Mouse (Mus musculus) spleen, adult 2 months (tissue): Measurements from ENCODE around the gene Bhlha9. TPM values are rescaled to one million over a fixed set of nuclear protein-coding genes. Genes with fewer than 3 reads are reported as not detected.

Experiments used
- DNase-seq, 2 experiments: peaks; one replicate each; pipeline versions ENCODE4 v3.0.0 to v3.0.0-alpha.2; 2012 to 2021; ENCODE audit warnings: low spot score in 2 of 2, low read depth in 1 of 2
- H3K27ac ChIP-seq: fragments of 200-500 bp; 2 replicates; pipeline ENCODE4 v1.5.1; 2012; ENCODE audit warnings: low read length, inconsistent platforms; ENCODE audit not compliant: insufficient read depth
- H3K27me3 ChIP-seq: fragments of 200-500 bp; 2 replicates; pipeline ENCODE4 v1.6.1; 2012; ENCODE audit warnings: mild to moderate bottlenecking, moderate library complexity, low read length, inconsistent platforms; ENCODE audit not compliant: control insufficient read depth, insufficient read depth
- H3K36me3 ChIP-seq: fragments of 200-500 bp; 2 replicates; pipeline ENCODE4 v1.6.1; 2012; ENCODE audit warnings: mild to moderate bottlenecking, low read length, inconsistent platforms; ENCODE audit not compliant: control insufficient read depth, insufficient read depth
- H3K4me1 ChIP-seq: fragments of 200-500 bp; 2 replicates; pipeline ENCODE4 v1.6.1; 2011; ENCODE audit warnings: inconsistent platforms; ENCODE audit not compliant: control insufficient read depth, insufficient read depth, insufficient read length
- H3K4me3 ChIP-seq: fragments of 200-500 bp; 2 replicates; pipeline ENCODE4 v1.5.1; 2011; ENCODE audit warnings: mild to moderate bottlenecking, inconsistent platforms; ENCODE audit not compliant: insufficient read depth, insufficient read length; ENCODE audit errors: extremely low read depth
- CTCF ChIP-seq: fragments of 200-500 bp; IDR thresholded peaks from 2 replicates; pipeline ENCODE4 v1.5.1; 2011; ENCODE audit warnings: mild to moderate bottlenecking, inconsistent platforms; ENCODE audit not compliant: insufficient read depth, insufficient read length, insufficient replicate concordance; ENCODE audit errors: extremely low read depth
- POLR2A ChIP-seq: fragments of 200-500 bp; IDR thresholded peaks from 2 replicates; pipeline ENCODE4 v1.6.1; 2011; ENCODE audit warnings: low read depth, low read length, inconsistent platforms
- WGBS: fragments of 180-500 bp; shearing (Covaris S2); methylation state at CpG from one replicate; pipeline ENCODE4 v1.1.7; 2018; 5-methylcytosine and 5-hydroxymethylcytosine counted together
- polyA plus RNA-seq: library from polyadenylated mRNA; depleted of rRNA; stranded (reverse); fragments of >200 nt; gene quantifications from 2 replicates; pipeline ENCODE4 v1.2.3, GENCODE M21; 2012

The Bhlha9 gene
- polyA plus RNA-seq, 1 experiment = not detected

GRCm38 (mm10) chr11:76685604-76686003 is 13.3 kb downstream of the Bhlha9 start:
- Histone ChIP-seq H3K4me1 (no peaks in the 10 kb centered on the region), H3K27ac (no peak overlapping the region), H3K4me3 (no peak overlapping the region), H3K27me3 (no peaks in the 10 kb centered on the region), H3K36me3 (no peaks in the 10 kb centered on the region)
- TF ChIP-seq CTCF (no peak), POLR2A (no peak)
- no peak for DNase-seq
- 79% methylated on average over 2 of the region's 2 CpGs for WGBS

- H3K36me3 ChIP-seq = no peaks in the 10 kb centered on the region
- no peak for DNase-seq
- H3K4me3 ChIP-seq = no peak overlapping the region
- no peak overlapping the region for H3K27ac ChIP-seq
- H3K27me3 ChIP-seq = no peaks in the 10 kb centered on the region
- no peaks in the 10 kb centered on the region for H3K4me1 ChIP-seq
- TF ChIP-seq POLR2A (no peak), CTCF (no peak)
- WGBS = 72% methylated on average over 3 of the region's 3 CpGs
Measured at GRCm38 (mm10) chr11:76692096-76692495, 19.8 kb downstream of the Bhlha9 start.

GRCm38 (mm10) chr11:76695810-76696209 is 23.5 kb downstream of the Bhlha9 start:
- H3K4me3 ChIP-seq = no peak overlapping the region
- 74% methylated on average over 6 of the region's 6 CpGs for WGBS
- TF ChIP-seq CTCF = no peak
- TF ChIP-seq POLR2A = no peak
- H3K36me3 ChIP-seq = no peaks in the 10 kb centered on the region
- no peak overlapping the region for H3K27ac ChIP-seq
- DNase-seq = no peak
- H3K27me3 ChIP-seq = no peaks in the 10 kb centered on the region
- no peaks in the 10 kb centered on the region for H3K4me1 ChIP-seq

- DNase-seq = no peak
- no peaks in the 10 kb centered on the region for H3K27me3 ChIP-seq
- no peaks in the 10 kb centered on the region for H3K4me1 ChIP-seq
- no peaks in the 10 kb centered on the region for H3K36me3 ChIP-seq
- no peak overlapping the region for H3K27ac ChIP-seq
- no peak for TF ChIP-seq CTCF
- TF ChIP-seq POLR2A = no peak
- WGBS = 53% methylated on average over 7 of the region's 9 CpGs
- H3K4me3 ChIP-seq = no peak overlapping the region
Measured at GRCm38 (mm10) chr11:76699626-76700025, 27.4 kb downstream of the Bhlha9 start.

GRCm38 (mm10) chr11:76707656-76708055 is 35.4 kb downstream of the Bhlha9 start:
- WGBS = 91% methylated on average over 3 of the region's 3 CpGs
- no peaks in the 10 kb centered on the region for H3K4me1 ChIP-seq

GRCm38 (mm10) chr11:76708066-76708465 is 35.8 kb downstream of the Bhlha9 start:
- H3K4me3 ChIP-seq = no peak overlapping the region
- no peak for DNase-seq
- H3K36me3 ChIP-seq = no peaks in the 10 kb centered on the region
- 70% methylated on average over 1 of the region's 1 CpGs for WGBS
- no peak overlapping the region for H3K27ac ChIP-seq
- no peaks in the 10 kb centered on the region for H3K4me1 ChIP-seq
- no peak for TF ChIP-seq POLR2A
- no peak for TF ChIP-seq CTCF
- H3K27me3 ChIP-seq = no peaks in the 10 kb centered on the region

More at GRCm38 (mm10) chr11:76707656-76708055, 35.4 kb downstream of the Bhlha9 start:
- Histone ChIP-seq H3K27me3 (no peaks in the 10 kb centered on the region), H3K36me3 (no peaks in the 10 kb centered on the region), H3K4me3 (no peak overlapping the region), H3K27ac (no peak overlapping the region)
- TF ChIP-seq POLR2A (no peak), CTCF (no peak)
- DNase-seq = no peak

- H3K27ac ChIP-seq = no peak overlapping the region
- H3K27me3 ChIP-seq = no peaks in the 10 kb centered on the region
- WGBS = 87% methylated on average over 1 of the region's 1 CpGs
- TF ChIP-seq POLR2A (no peak), CTCF (no peak)
- no peak overlapping the region for H3K4me3 ChIP-seq
- no peak for DNase-seq
- H3K36me3 ChIP-seq = no peaks in the 10 kb centered on the region
- no peaks in the 10 kb centered on the region for H3K4me1 ChIP-seq
Measured at GRCm38 (mm10) chr11:76708881-76709280, 36.6 kb downstream of the Bhlha9 start.
